Mouse (Mus musculus) spleen, adult 2 months (tissue): ENCODE data around the gene Haghl.

Experiments
- CTCF ChIP-seq: fragments of 200-500 bp; IDR thresholded peaks from 2 replicates; pipeline ENCODE4 v1.5.1; 2011; ENCODE audit warnings: mild to moderate bottlenecking, inconsistent platforms; ENCODE audit not compliant: insufficient read depth, insufficient read length, insufficient replicate concordance; ENCODE audit errors: extremely low read depth
- POLR2A ChIP-seq: fragments of 200-500 bp; IDR thresholded peaks from 2 replicates; pipeline ENCODE4 v1.6.1; 2011; ENCODE audit warnings: low read depth, low read length, inconsistent platforms

- TF ChIP-seq POLR2A (no peak), CTCF (peak; percentile 80; the same call in 1 of the 2 replicates)
Observed at GRCm38 (mm10) chr17:25801029-25801428, 15.6 kb upstream of the Haghl start.
